Mouse (Mus musculus) heart, adult 2 months (tissue): ENCODE measurements around the gene Cd69. TPM values are rescaled to one million over a fixed set of nuclear protein-coding genes. Genes with fewer than 3 reads are reported as not detected.

Experiments used
- DNase-seq, 2 experiments: peaks; one replicate each; pipeline ENCODE4 v3.0.0; 2021
- H3K27ac ChIP-seq: fragments of 200-600 bp; 2 replicates; pipeline ENCODE4 v1.8.1; 2022
- H3K27me3 ChIP-seq: fragments of 200-500 bp; 2 replicates; pipeline ENCODE4 v1.6.1; 2012; ENCODE audit warnings: mild to moderate bottlenecking, low read length, inconsistent platforms, mixed read lengths; ENCODE audit not compliant: control insufficient read depth, insufficient read depth
- H3K36me3 ChIP-seq: fragments of 200-500 bp; 2 replicates; pipeline ENCODE4 v1.6.1; 2012; ENCODE audit warnings: low read length, inconsistent platforms; ENCODE audit not compliant: control insufficient read depth, insufficient read depth
- H3K4me1 ChIP-seq: fragments of 200-500 bp; 2 replicates; pipeline ENCODE4 v1.6.1; 2011; ENCODE audit warnings: low read length; ENCODE audit not compliant: control insufficient read depth, insufficient read depth
- H3K4me3 ChIP-seq: fragments of 200-600 bp; 2 replicates; pipeline ENCODE4 v1.8.1; 2022
- H3K79me2 ChIP-seq: fragments of 200-500 bp; replicated peaks from 2 replicates; pipeline ENCODE4 v1.6.1; 2012; ENCODE audit warnings: mild to moderate bottlenecking, inconsistent platforms, low read length, moderate library complexity, mixed read lengths; ENCODE audit not compliant: control insufficient read depth, insufficient read depth
- H3K9ac ChIP-seq: fragments of 200-500 bp; 2 replicates; pipeline ENCODE4 v1.6.1; 2012; ENCODE audit warnings: low read depth, mild to moderate bottlenecking, control low read depth, inconsistent platforms, low read length, mixed read lengths
- CTCF ChIP-seq: fragments of 200-600 bp; IDR thresholded peaks from 2 replicates; pipeline ENCODE4 v1.8.1; 2022; ENCODE audit warnings: antibody characterized with exemption, mild to moderate bottlenecking, moderate library complexity
- EP300 ChIP-seq: fragments of 200-500 bp; IDR thresholded peaks from 2 replicates; pipeline ENCODE4 v1.6.1; 2011; ENCODE audit warnings: low read depth, low read length, control low read depth; ENCODE audit not compliant: insufficient read depth
- POLR2A ChIP-seq: fragments of 200-500 bp; IDR thresholded peaks from 2 replicates; pipeline ENCODE4 v1.6.1; 2011; ENCODE audit warnings: mild to moderate bottlenecking, low read depth, low read length, control low read depth; ENCODE audit not compliant: insufficient read depth
- WGBS: fragments of 180-500 bp; shearing (Covaris S2); methylation state at CpG from one replicate; pipeline ENCODE4 v1.1.7; 2018; 5-methylcytosine and 5-hydroxymethylcytosine counted together
- intact Hi-C: fragments of 180-260 bp; cut with DNase I; formaldehyde crosslinking; loops from one replicate; pipeline ENCODE4 v1.15.1; 2025
- polyA plus RNA-seq: library from polyadenylated mRNA; depleted of rRNA; stranded (reverse); fragments of >200 nt; gene quantifications from 2 replicates; pipeline ENCODE4 v1.2.3, GENCODE M21; 2012
- total RNA-seq, 2 experiments: library from RNA; stranded (reverse); gene quantifications; 2 replicates each; pipeline ENCODE4 v1.2.3; 2021

Gene Cd69
- total and polyA plus RNA-seq, 3 experiments = 0.26 to 0.49 (median 0.48) TPM

- Histone ChIP-seq H3K36me3 (peaks cover 50% of the 10 kb centered on the region), H3K27me3 (no peaks in the 10 kb centered on the region), H3K4me3 (no peak overlapping the region), H3K4me1 (peaks cover 40% of the 10 kb centered on the region), H3K79me2 (no peaks in the 10 kb centered on the region; the same call in 1 of the 2 replicates), H3K27ac (peak overlapping the region; percentile 90), H3K9ac (no peak overlapping the region)
- intact Hi-C loops = no loop called here
- TF ChIP-seq EP300 (no peak), CTCF (no peak), POLR2A (no peak)
- 77% methylated on average over 18 of the region's 18 CpGs for WGBS
- DNase-seq = no peak
These were observed 41.3 kb downstream of the Cd69 start for GRCm38 (mm10) chr6:129233955-129234369.

- Histone ChIP-seq H3K9ac (no peak overlapping the region), H3K36me3 (peaks cover 52% of the 10 kb centered on the region), H3K4me3 (no peak overlapping the region), H3K4me1 (peaks cover 42% of the 10 kb centered on the region), H3K27ac (peak overlapping the region; percentile 90), H3K79me2 (no peaks in the 10 kb centered on the region; the same call in 1 of the 2 replicates), H3K27me3 (no peaks in the 10 kb centered on the region)
- no peak for DNase-seq
- intact Hi-C loops = no loop called here
- TF ChIP-seq CTCF = no peak
- TF ChIP-seq EP300 = no peak
- TF ChIP-seq POLR2A = no peak
- 73% methylated on average over 6 of the region's 6 CpGs for WGBS
These were observed 41.8 kb downstream of the Cd69 start for GRCm38 (mm10) chr6:129233366-129233954.

GRCm38 (mm10) chr6:129232842-129233205 is 42.4 kb downstream of the Cd69 start:
- no peaks in the 10 kb centered on the region; the same call in 1 of the 2 replicates for H3K79me2 ChIP-seq
- H3K27ac ChIP-seq = peak overlapping the region; percentile 90
- intact Hi-C loops = no loop called here
- TF ChIP-seq EP300 = 0 out of 2 replicates have a peak, but pooled peaks have one; percentile 37
- TF ChIP-seq POLR2A = peak; percentile 60; the same call in 1 of the 2 replicates
- TF ChIP-seq CTCF = no peak
- H3K9ac ChIP-seq = no peak overlapping the region
- peak in 1 of 2 experiments; percentile 71 for DNase-seq
- H3K36me3 ChIP-seq = peaks cover 52% of the 10 kb centered on the region
- no peak overlapping the region for H3K4me3 ChIP-seq
- WGBS = 34% methylated on average over 9 of the region's 9 CpGs
- H3K4me1 ChIP-seq = peaks cover 42% of the 10 kb centered on the region
- H3K27me3 ChIP-seq = no peaks in the 10 kb centered on the region

GRCm38 (mm10) chr6:129232005-129232841 is 43.0 kb downstream of the Cd69 start:
- H3K4me3 ChIP-seq = no peak overlapping the region
- no peak overlapping the region for H3K9ac ChIP-seq
- H3K27ac ChIP-seq = peak overlapping the region; percentile 90
- DNase-seq = no peak
- intact Hi-C loops = no loop called here
- TF ChIP-seq EP300 = no peak
- TF ChIP-seq CTCF = no peak
- no peak for TF ChIP-seq POLR2A
- H3K27me3 ChIP-seq = no peaks in the 10 kb centered on the region
- no peaks in the 10 kb centered on the region; the same call in 1 of the 2 replicates for H3K79me2 ChIP-seq
- H3K4me1 ChIP-seq = peaks cover 42% of the 10 kb centered on the region
- 50% methylated on average over 5 of the region's 5 CpGs for WGBS
- peaks cover 52% of the 10 kb centered on the region for H3K36me3 ChIP-seq

GRCm38 (mm10) chr6:129229774-129230578 is 45.3 kb downstream of the Cd69 start:
- H3K27ac ChIP-seq = peak overlapping the region; percentile 90
- peak overlapping the region; percentile 38 for H3K9ac ChIP-seq
- H3K79me2 ChIP-seq = no peaks in the 10 kb centered on the region; the same call in 1 of the 2 replicates
- intact Hi-C loops = loop anchor here (2.0 kb wide), 1 partner anchor 13 kb away; no protein-coding TSS in a partner anchor
- peak; percentile 69 to 85 for DNase-seq
- peaks cover 34% of the 10 kb centered on the region for H3K4me1 ChIP-seq
- no peaks in the 10 kb centered on the region for H3K27me3 ChIP-seq
- no peak overlapping the region for H3K4me3 ChIP-seq
- 6% methylated on average over 3 of the region's 3 CpGs for WGBS
- TF ChIP-seq CTCF (no peak), POLR2A (peak; percentile 47; the same call in 1 of the 2 replicates), EP300 (0 out of 2 replicates have a peak, but pooled peaks have one; percentile 17)
- H3K36me3 ChIP-seq = peaks cover 43% of the 10 kb centered on the region
